7 mouse cellular contexts compared by ENCODE assay signal in the genomic region with DNA sequence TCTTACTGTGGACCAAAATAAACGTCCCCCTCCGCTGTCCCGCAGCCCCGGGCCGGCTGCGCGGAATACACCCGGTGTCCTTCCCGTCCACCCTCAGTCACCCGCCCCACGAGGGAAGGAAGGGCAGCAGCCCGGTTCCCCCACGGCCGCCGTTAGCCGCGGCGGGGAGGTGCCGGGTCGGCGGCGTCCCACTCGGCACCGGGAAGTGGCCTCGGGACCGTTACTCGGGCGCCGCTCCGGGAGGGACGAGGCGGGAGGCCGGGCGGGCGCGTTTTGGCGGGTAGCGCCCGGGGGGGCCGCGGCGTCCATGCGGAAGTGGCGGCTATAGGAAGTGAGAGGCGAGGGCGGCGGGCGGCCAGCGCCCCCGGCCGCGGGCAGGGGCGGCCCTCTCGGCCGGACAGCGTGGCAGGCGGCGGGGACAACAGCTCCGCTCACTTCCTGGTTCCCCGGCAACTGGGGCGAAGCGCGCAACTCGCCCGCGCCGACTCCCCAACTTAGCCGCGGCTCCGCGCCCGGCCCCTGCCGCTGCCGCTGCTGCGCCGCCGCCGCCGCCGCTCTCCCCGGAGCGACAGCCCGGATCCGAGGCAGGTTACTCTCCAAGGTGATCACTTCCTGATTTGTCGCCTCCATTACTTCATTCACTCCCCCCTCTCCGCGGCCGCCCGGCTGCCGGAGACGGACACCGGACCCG. TPM values are rescaled to one million over a fixed set of nuclear protein-coding genes. Genes with fewer than 3 reads are reported as not detected.
A peak's percentile ranks its signal among the peaks of the same experiment; 100 is the strongest.
DNase-seq lines count a peak whose midpoint lies in the region; ATAC-seq and TF ChIP-seq lines count a peak whose summit lies in the region.

No protein-coding gene starts in this region.

- WGBS in lung, postnatal 0 days: under 1% methylated on average over 45 of the region's 93 CpGs

- H3K36me3 ChIP-seq in CH12.LX (replicated peaks in 1 of 2; ENCODE audit: control insufficient read depth in 1 of 2, insufficient read depth in 1 of 2, low read length in 1 of 2): peaks cover 0 to 5% of the 10 kb centered on the region in 2 experiments
- no peaks in the 10 kb centered on the region for H3K36me3 ChIP-seq in lung, postnatal 0 days (ENCODE audit: insufficient read depth, low read length)

- no peak for TF ChIP-seq CTCF in CH12.LX (conservative IDR thresholded peaks at IDR 0.05 in 1 of 2, IDR thresholded peaks at IDR 0.05 in 1 of 2; ENCODE audit: low read depth in 2 of 2, low read length in 2 of 2)
- TF ChIP-seq CTCF in lung, postnatal 0 days (IDR thresholded peaks at IDR 0.05): no peak

- TF ChIP-seq RAD21 in CH12.LX (IDR thresholded peaks at IDR 0.05; ENCODE audit: low read depth, low read length): no peak

- H3K9ac ChIP-seq in CH12.LX (ENCODE audit: insufficient read depth, low read depth): peak overlapping the region; percentile 99
- peak overlapping the region; percentile 94 for H3K9ac ChIP-seq in lung, postnatal 0 days (replicated peaks; ENCODE audit: low read depth)

- dilution Hi-C loops in CH12.LX (cut with MboI; ENCODE audit: extremely low pct_ligation_motif_present, extremely low pct_unique_long_range_greater_than_20kb, low sequenced_read_pairs): no loop called here

- H3K4me1 ChIP-seq in CH12.LX (ENCODE audit: control insufficient read depth in 1 of 2, insufficient read depth in 2 of 2): peaks cover 7 to 22% of the 10 kb centered on the region in 2 experiments; a peak in 3 of 4 replicates
- peaks cover 7% of the 10 kb centered on the region; the same call in 1 of the 2 replicates for H3K4me1 ChIP-seq in lung, postnatal 0 days (ENCODE audit: insufficient read depth, low read depth, low read length)

- H3K4me2 ChIP-seq in CH12.LX (ENCODE audit: insufficient read depth, low read depth, poor library complexity, severe bottlenecking): no peak overlapping the region
- peak overlapping the region; percentile 62 for H3K4me2 ChIP-seq in lung, postnatal 0 days (replicated peaks; ENCODE audit: low read depth, low read length)

- TF ChIP-seq EP300 in CH12.LX (IDR thresholded peaks at IDR 0.05; ENCODE audit: low read length): no peak
- TF ChIP-seq EP300 in lung, postnatal 0 days (IDR thresholded peaks at IDR 0.05): no peak

- ATAC-seq in granulocyte monocyte progenitor cell, adult 5-6 weeks (replicated peaks; ENCODE audit: poor library complexity, severe bottlenecking): peak; percentile 10
- peak; percentile 47 for ATAC-seq in lung, postnatal 0 days

- no peaks in the 10 kb centered on the region for H3K9me3 ChIP-seq in CH12.LX (replicated peaks; ENCODE audit: low read length)
- no peaks in the 10 kb centered on the region for H3K9me3 ChIP-seq in lung, postnatal 0 days (ENCODE audit: low read length)

- peak overlapping the region; percentile 97 for H3K27ac ChIP-seq in CH12.LX (ENCODE audit: insufficient read depth, low read depth)
- H3K27ac ChIP-seq in lung, postnatal 0 days (ENCODE audit: low read length): peak overlapping the region; percentile 99

- in situ Hi-C loops in CH12.LX (cut with MboI; ENCODE audit: low pct_ligation_motif_present, low pct_unique_long_range_greater_than_20kb, low sequenced_read_pairs): no loop called here

- H3K4me3 ChIP-seq in CH12.LX (replicated peaks in 1 of 3; ENCODE audit: low read depth in 2 of 3, low read length in 2 of 3, poor library complexity in 1 of 3): peak overlapping the region; percentile 78 to 99 (median 90)
- H3K4me3 ChIP-seq in lung, postnatal 0 days (ENCODE audit: low read depth, low read length): peak overlapping the region; percentile 99

- no peaks in the 10 kb centered on the region for H3K27me3 ChIP-seq in CH12.LX (replicated peaks)
- no peaks in the 10 kb centered on the region for H3K27me3 ChIP-seq in lung, postnatal 0 days (replicated peaks; ENCODE audit: insufficient read depth, low read length)

- H3K79me2 ChIP-seq in CH12.LX (replicated peaks; ENCODE audit: control insufficient read depth, extremely low read depth, insufficient read depth, poor library complexity, severe bottlenecking): peaks cover 36% of the 10 kb centered on the region

- peak; percentile 66 to 74 for DNase-seq in B cell, adult 2 months
- DNase-seq in CH12.LX (ENCODE audit: extremely low read depth): peak; percentile 39
- DNase-seq in embryo, embryonic 10.5 days (ENCODE audit: low spot score): peak; percentile 49
- DNase-seq in layer of hippocampus, adult 9-11 months: peak; percentile 55
- DNase-seq in lung, postnatal 0 days (ENCODE audit: low spot score): peak; percentile 70
- DNase-seq in right cerebral cortex, postnatal 10 days (ENCODE audit: low spot score in 2 of 2): peak; percentile 58 to 62

- TF ChIP-seq POLR2A in CH12.LX (IDR thresholded peaks at IDR 0.05; ENCODE audit: low read depth, low read length): no peak; the same call in 1 of the 2 replicates

TF ChIP-seq in CH12.LX, 34 proteins besides CTCF, POLR2A, EP300 and RAD21:
- peak; percentile 24 for TF ChIP-seq NRF1 (IDR thresholded peaks at IDR 0.05; ENCODE audit: low read depth, low read length)
- TF ChIP-seq ELF1 (IDR thresholded peaks at IDR 0.05; ENCODE audit: low read depth, low read length): peak; percentile 87
- 0 out of 2 replicates have a peak, but pooled peaks have one; percentile 45 for TF ChIP-seq ZMIZ1 (IDR thresholded peaks at IDR 0.05; ENCODE audit: low read depth, low read length)
- TF ChIP-seq JUN (IDR thresholded peaks at IDR 0.05; ENCODE audit: insufficient read depth, low read depth, low read length): no peak
- TF ChIP-seq IRF4 (IDR thresholded peaks at IDR 0.05; ENCODE audit: low read depth, low read length): 0 out of 2 replicates have a peak, but pooled peaks have one; percentile 2
- TF ChIP-seq MAX (IDR thresholded peaks at IDR 0.05; ENCODE audit: low read length): 0 out of 2 replicates have a peak, but pooled peaks have one; percentile 21
- TF ChIP-seq TCF12 (IDR thresholded peaks at IDR 0.05; ENCODE audit: low read depth, low read length): peak; percentile 12; the same call in 1 of the 2 replicates
- no peak for TF ChIP-seq ETS1 (conservative IDR thresholded peaks at IDR 0.05; ENCODE audit: low read depth, low read length)

RNA-seq across cellular contexts. Expression of gene Noct, which starts 52.3 kb away (rescaled TPM):
- total RNA-seq in CH12.LX (2012; rRNA removed): 8.7 and 10.2 TPM in 2 replicates
- total RNA-seq in CH12.LX (2014; rRNA removed): 13.8 and 14.5 TPM in 2 replicates
- 9.9 and 12.0 TPM in 2 replicates for polyA plus RNA-seq in CH12.LX (2012; ENCODE audit: insufficient read length, low read depth)
- 13.9 and 24.0 TPM in 2 replicates for total RNA-seq in granulocyte monocyte progenitor cell, adult 5-6 weeks (2014; fragmentation: Nextera tagmentation)
- 7.0 and 9.5 TPM in 2 replicates for total RNA-seq in granulocyte monocyte progenitor cell, adult 5-6 weeks (2017)
- 4.1 and 4.2 TPM in 2 replicates for polyA plus RNA-seq in lung, postnatal 0 days (2015; fragmentation: Nextera tagmentation; extraction: Ambion mirVana)

Comparison
In these comparisons a context has a peak if more than half of its experiments do, and no peak if none do; other contexts are left out.
1. Peak in every context shown above with its lines: DNase-seq, ATAC-seq, H3K4me3 ChIP-seq and H3K27ac ChIP-seq.